Mouse (Mus musculus) embryonic facial prominence, embryonic 14.5 days (tissue): ENCODE results near the gene Phf10. TPM values are rescaled to one million over a fixed set of nuclear protein-coding genes. Genes with fewer than 3 reads are reported as not detected.
"Not testable (repeated sequence)": the region's sequence is repeated elsewhere in the genome, so short reads cannot be mapped to it uniquely, and the experiment has no call there.

Source experiments
- ATAC-seq: fragments of 200-750 bp; cut with Nextera tagmentation; 2 replicates; pipeline ENCODE4 v1.8.0; 2017; ENCODE audit warnings: low read depth, moderate number of reproducible peaks, moderate TSS enrichment
- DNase-seq: peaks from one replicate; pipeline ENCODE4 v3.0.0-alpha.2; 2015; ENCODE audit warnings: low spot score
- H3K27ac ChIP-seq: fragments of 300-500 bp; sonication (generic); replicated peaks from 2 replicates; pipeline ENCODE4 v1.5.1; 2014; ENCODE audit warnings: low read depth, mild to moderate bottlenecking, low read length, moderate library complexity
- H3K27me3 ChIP-seq: fragments of 300-500 bp; sonication (generic); replicated peaks from 2 replicates; pipeline ENCODE4 v1.6.1; 2014; ENCODE audit warnings: low read length; ENCODE audit not compliant: control insufficient read depth, insufficient read depth
- H3K36me3 ChIP-seq: fragments of 300-500 bp; sonication (generic); 2 replicates; pipeline ENCODE4 v1.6.1; 2014; ENCODE audit warnings: low read length, mixed read lengths; ENCODE audit not compliant: control insufficient read depth, insufficient read depth
- H3K4me1 ChIP-seq: fragments of 300-500 bp; sonication (generic); 2 replicates; pipeline ENCODE4 v1.6.1; 2014; ENCODE audit warnings: antibody characterized with exemption, low read length; ENCODE audit not compliant: control insufficient read depth, insufficient read depth
- H3K4me2 ChIP-seq: fragments of 300-500 bp; sonication (generic); 2 replicates; pipeline ENCODE4 v1.6.1; 2014; ENCODE audit warnings: low read depth, mild to moderate bottlenecking, low read length, moderate library complexity, mixed read lengths
- H3K4me3 ChIP-seq: fragments of 300-500 bp; sonication (generic); 2 replicates; pipeline ENCODE4 v1.5.1; 2014; ENCODE audit warnings: low read depth, mild to moderate bottlenecking, low read length
- H3K9ac ChIP-seq: fragments of 300-500 bp; sonication (generic); 2 replicates; pipeline ENCODE4 v1.6.1; 2014; ENCODE audit warnings: low read depth, mild to moderate bottlenecking, low read length, moderate library complexity, mixed read lengths
- H3K9me3 ChIP-seq: fragments of 300-500 bp; sonication (generic); 2 replicates; pipeline ENCODE4 v1.6.1; 2016; ENCODE audit warnings: low read length; ENCODE audit not compliant: control insufficient read depth
- WGBS: fragments of 180-500 bp; shearing (Covaris S2); extraction: QIAGEN DNeasy Blood & Tissue Kit; methylation state at CpG from one replicate; pipeline ENCODE4 v1.1.7; 2014; 5-methylcytosine and 5-hydroxymethylcytosine counted together
- polyA plus RNA-seq: library from polyadenylated mRNA; unstranded; fragments of >200 nt; fragmentation: Nextera tagmentation; extraction: Ambion mirVana; gene quantifications from 2 replicates; pipeline ENCODE4 v1.2.1, GENCODE M21; 2014

The Phf10 gene
- polyA plus RNA-seq, 1 experiment from 2014 or later: 52.0 TPM

DNA sequence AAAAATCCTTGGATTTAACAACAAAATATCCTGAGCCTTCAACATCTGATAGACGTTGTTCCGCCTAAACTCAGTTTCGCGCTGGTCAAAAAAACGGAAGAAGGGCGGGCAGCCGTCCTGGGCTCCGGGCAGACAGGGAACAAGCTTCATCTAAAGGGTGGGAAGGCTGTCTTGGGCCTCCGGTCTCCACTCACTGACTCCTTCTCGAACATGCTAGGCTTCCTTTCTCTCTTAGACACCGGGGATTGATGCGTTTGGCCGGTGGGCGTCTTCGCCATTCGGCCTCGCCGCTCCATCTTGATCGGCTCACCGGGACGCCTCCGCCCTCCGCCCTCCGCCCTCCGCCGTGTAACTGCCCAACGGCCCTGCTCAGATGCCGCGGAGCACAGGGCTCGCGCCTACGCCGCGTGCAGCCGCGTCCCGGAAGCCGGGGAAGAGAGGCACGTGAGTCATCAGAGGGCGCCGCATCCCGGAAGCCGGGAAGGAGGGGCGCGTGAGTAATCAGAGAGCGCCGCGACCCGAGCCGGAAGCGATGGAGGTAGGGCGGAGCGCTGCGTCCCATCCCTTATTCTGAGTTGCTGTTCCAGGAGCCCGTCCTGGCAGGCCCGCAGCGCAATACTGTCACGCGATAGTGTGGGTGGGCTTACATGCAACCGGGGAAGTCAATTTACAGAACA, 17.4 kb upstream of the Phf10 start, which contains the start of the genes 9030025P20Rik and Gm3417:
TSS of gene 9030025P20Rik (plus strand) at position 107 of the 677 bp plus-strand sequence.
TSS of gene Gm3417 (minus strand) at position 429 of the 677 bp plus-strand sequence.
- DNase-seq, H3K4me1 ChIP-seq, H3K36me3 ChIP-seq, H3K27me3 ChIP-seq, H3K9me3 ChIP-seq, H3K4me2 ChIP-seq, H3K9ac ChIP-seq, H3K27ac ChIP-seq, H3K4me3 ChIP-seq: not testable (repeated sequence)
- peak; percentile 97 for ATAC-seq
- no CpG with 5 or more reads among the region's 60 CpGs for WGBS

DNA sequence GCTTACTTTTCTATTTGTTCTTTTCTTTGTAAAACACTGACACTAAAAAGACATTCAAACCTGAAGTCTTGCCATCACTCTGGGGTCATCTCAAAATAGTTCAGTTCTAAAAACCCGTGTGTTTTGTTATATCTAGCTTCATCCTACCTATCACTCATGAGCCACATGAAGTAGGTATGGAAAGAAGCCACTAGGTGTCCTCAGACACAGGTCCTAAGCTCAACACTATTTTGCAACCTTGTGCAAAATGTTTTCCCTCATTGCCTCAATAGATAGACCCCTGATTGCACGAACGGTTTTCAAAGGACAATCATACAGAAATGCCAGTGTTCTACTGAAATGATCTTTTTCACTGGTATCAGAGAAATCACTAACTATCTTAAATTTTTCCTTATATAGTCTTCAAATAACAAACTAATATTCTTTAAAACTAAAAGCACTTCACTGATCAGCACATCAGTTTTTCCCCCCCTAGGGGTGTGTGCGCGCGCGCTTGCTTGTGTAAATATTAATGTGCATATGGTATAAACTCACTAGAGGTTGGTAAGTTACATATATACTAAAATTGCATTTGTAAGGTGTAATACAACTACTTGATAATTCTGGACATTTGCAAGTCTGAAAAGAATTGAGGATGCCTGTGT, 16.8 kb upstream of the Phf10 start:
- peak; percentile 27; the same call in 1 of the 2 replicates for ATAC-seq
- H3K9ac ChIP-seq: not testable (repeated sequence)
- WGBS: 4% methylated on average over 4 of the region's 7 CpGs

DNA sequence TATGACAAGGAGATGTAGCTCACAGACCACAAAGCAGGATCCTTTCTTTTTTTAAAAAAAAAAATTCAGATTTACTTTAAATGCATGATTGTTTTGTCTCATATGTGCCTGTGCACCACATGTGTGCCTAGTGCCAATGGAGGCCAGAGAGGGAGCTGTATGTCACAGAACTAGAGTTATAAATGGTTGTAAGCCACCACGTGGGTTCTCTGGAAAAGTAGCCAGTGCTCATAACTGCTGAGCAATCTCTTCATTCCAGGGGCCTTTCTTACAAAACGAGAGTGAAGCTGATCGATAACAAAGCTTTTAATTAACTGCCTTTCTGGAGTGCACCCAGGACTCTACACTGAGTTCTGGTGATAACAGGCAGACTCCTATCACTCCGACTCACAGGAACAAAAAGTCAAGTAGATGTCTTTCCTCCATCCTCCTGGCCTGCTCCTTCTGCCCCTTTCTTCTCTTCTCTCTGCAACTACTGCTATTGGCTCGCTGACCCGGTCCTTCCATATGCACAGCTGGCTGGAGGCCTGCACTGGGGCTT, 7.4 kb upstream of the Phf10 start:
- not testable (repeated sequence) for H3K27me3 ChIP-seq, H3K4me2 ChIP-seq, H3K36me3 ChIP-seq, H3K27ac ChIP-seq, DNase-seq, H3K9me3 ChIP-seq, H3K9ac ChIP-seq, H3K4me1 ChIP-seq, ATAC-seq, H3K4me3 ChIP-seq
- WGBS: no CpG with 5 or more reads among the region's 6 CpGs

More for the DNA sequence above, 16.8 kb upstream of the Phf10 start:
- H3K27ac ChIP-seq, H3K9me3 ChIP-seq, H3K4me3 ChIP-seq, H3K36me3 ChIP-seq, DNase-seq, H3K4me2 ChIP-seq, H3K4me1 ChIP-seq, H3K27me3 ChIP-seq: not testable (repeated sequence)

DNA sequence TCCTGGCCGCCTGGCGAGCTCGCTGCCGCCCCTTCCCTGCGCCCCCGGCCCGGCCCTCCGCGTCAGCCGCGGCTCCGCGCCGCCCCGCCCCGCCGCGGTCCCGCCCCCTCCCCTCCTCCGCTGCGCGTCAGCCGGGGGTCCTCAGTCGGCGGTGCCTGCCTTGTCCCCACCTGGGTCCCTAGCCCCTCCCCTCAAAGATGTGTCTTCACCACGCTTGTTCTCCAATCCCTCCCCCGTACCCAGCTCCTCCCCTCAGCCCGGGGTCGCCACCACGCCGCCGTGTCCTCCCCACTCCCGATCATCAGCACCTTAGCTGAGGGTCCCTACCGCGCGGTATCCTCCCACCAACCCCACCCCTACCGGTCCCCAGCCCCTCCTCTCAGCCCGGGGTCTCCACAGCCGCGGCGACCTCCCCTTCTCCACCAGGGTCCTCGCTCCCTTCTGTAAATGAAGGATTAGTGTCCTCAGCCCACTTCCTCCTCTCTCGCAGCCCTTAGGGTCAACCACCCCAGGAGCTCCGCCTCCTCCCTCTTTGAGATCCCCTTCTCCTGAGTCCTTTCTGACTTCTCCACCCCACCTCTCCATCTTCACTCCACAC, 583 bp upstream of the Phf10 start:
- not testable (repeated sequence) for H3K9me3 ChIP-seq, H3K4me2 ChIP-seq, H3K9ac ChIP-seq, H3K4me1 ChIP-seq, H3K27ac ChIP-seq, H3K4me3 ChIP-seq, DNase-seq, H3K27me3 ChIP-seq
- peaks cover 12% of the 10 kb centered on the region for H3K36me3 ChIP-seq
- ATAC-seq: peak; percentile 95
- WGBS: no CpG with 5 or more reads among the region's 44 CpGs

DNA sequence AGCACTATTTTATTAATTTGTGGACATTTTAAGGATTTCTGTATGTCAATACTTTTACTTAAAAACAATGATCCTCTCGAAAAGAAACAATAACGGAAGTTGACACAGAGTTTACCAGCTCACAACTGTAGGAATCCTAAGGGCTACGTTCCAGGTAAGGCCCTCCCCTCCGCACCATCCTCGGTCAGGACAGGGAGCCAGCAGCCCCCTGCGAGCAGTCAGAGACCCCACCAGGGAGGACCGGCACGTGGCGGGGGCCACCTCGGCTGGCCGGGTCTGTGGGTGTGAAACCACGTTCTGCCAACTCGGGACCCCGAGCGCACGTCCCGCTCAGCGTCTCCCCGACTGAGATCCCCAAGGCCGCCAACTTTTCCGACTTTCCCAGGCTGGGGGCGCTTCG, 553 bp downstream of the Phf10 start:
- peaks cover 8% of the 10 kb centered on the region for H3K4me1 ChIP-seq
- H3K27ac ChIP-seq: no peak overlapping the region
- WGBS: 0% methylated on average over 11 of the region's 23 CpGs
- H3K4me2 ChIP-seq: peak overlapping the region; percentile 92
- peak overlapping the region; percentile 80 for H3K9ac ChIP-seq
- ATAC-seq: no peak
- peaks cover 15% of the 10 kb centered on the region for H3K36me3 ChIP-seq
- no peaks in the 10 kb centered on the region for H3K27me3 ChIP-seq
- no peak for DNase-seq
- H3K4me3 ChIP-seq: peak overlapping the region; percentile 64
- H3K9me3 ChIP-seq: no peaks in the 10 kb centered on the region

DNA sequence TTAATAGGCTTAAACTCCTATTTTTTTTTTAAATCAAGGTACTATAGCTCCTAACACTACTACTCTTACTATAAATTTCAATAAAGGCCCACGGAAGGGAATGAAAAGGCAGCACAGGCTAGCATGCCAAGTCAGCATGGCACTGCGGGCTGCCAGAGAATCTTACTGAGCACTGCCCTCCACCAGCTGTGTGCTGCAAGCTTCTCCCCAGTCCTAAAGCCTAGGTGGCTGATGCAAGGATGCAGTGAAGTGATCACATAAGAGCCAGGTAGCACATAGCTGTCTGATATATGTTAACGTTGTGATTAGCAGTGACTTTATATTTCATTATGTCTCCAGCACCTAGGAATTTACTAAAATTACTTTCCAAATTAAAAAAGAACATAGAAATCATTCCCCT, 1.1 kb downstream of the Phf10 start:
- no peak overlapping the region for H3K27ac ChIP-seq
- peaks cover 8% of the 10 kb centered on the region for H3K4me1 ChIP-seq
- peaks cover 16% of the 10 kb centered on the region for H3K36me3 ChIP-seq
- DNase-seq: peak; percentile 10
- no peak for ATAC-seq
- no peaks in the 10 kb centered on the region for H3K27me3 ChIP-seq
- WGBS: 21% methylated on average over 3 of the region's 3 CpGs
- H3K9ac ChIP-seq: peak overlapping the region; percentile 55
- H3K4me2 ChIP-seq: peak overlapping the region; percentile 92
- peak overlapping the region; percentile 64 for H3K4me3 ChIP-seq
- no peaks in the 10 kb centered on the region for H3K9me3 ChIP-seq

DNA sequence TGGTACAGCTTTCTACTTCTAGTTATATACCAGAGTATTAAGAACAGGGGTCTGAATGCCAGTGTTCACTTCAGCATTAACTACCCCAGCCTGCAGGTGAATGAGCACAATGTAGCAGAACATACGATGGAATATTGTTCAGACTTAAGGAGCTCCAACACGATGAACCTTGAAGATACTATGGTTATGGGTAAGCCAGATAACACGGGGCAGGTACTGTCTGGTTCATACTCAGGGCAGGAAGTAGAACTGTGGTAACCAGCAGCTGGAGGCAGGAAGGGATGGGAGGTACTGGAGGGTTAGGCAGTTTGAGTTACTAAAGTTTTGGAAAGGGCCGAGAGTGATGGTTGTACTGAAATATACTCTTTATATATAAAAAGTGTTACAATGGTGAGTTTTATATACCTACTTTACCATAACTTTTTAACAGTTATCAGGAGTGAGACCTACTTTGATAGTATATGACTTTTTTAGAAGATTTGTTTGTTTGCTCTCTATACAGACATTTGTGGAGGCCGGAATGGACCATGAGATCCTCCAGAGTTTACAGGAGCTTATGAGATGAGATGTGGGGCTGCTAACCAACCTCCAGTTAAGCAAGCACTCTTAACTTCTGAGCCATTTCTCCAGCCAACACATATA, 2.3 kb downstream of the Phf10 start:
- Histone ChIP-seq H3K27me3 (no peaks in the 10 kb centered on the region), H3K9me3 (no peaks in the 10 kb centered on the region), H3K27ac (no peak overlapping the region), H3K4me2 (no peak overlapping the region), H3K9ac (no peak overlapping the region), H3K4me1 (peaks cover 8% of the 10 kb centered on the region), H3K36me3 (peaks cover 27% of the 10 kb centered on the region), H3K4me3 (no peak overlapping the region)
- no peak for DNase-seq
- no peak for ATAC-seq
- WGBS: 92% methylated on average over 5 of the region's 5 CpGs

DNA sequence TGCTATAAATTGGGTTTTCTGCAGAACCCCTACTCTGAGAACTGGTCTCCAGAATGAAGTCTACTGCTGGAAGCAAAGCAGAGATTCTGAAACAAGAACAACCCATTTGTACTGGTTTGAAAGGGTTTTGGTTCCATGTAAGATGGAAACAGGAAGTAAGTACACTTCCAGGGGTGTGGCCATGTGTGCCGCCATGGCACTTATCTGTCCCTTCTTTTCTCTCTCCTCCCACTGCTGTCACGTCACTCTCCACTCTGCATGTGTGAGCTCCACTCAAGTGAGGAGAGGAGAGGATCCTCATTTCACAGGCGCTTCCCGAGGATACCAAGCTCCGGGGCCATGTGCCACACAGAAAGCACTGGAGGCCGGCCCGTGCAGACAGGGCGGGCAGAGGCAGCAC, 7.6 kb downstream of the Phf10 start:
- DNase-seq (no peak), ATAC-seq (no peak)
- WGBS: 92% methylated on average over 8 of the region's 8 CpGs
- Histone ChIP-seq H3K4me1 (no peaks in the 10 kb centered on the region), H3K27me3 (no peaks in the 10 kb centered on the region), H3K4me2 (no peak overlapping the region), H3K27ac (no peak overlapping the region), H3K4me3 (no peak overlapping the region), H3K36me3 (peaks cover 67% of the 10 kb centered on the region), H3K9ac (no peak overlapping the region), H3K9me3 (no peaks in the 10 kb centered on the region)
